Mouse (Mus musculus): Measurements from ENCODE around the gene Muc2.

Gene Muc2

GRCm38 (mm10) chr7:141755831-141756230, 65.7 kb downstream of the Muc2 start:
- in situ Hi-C loops (cut with MboI, MseI), result loop anchor here (5.0 kb wide), 3 partner anchors 96 to 254 kb away; no protein-coding TSS in a partner anchor

DNA sequence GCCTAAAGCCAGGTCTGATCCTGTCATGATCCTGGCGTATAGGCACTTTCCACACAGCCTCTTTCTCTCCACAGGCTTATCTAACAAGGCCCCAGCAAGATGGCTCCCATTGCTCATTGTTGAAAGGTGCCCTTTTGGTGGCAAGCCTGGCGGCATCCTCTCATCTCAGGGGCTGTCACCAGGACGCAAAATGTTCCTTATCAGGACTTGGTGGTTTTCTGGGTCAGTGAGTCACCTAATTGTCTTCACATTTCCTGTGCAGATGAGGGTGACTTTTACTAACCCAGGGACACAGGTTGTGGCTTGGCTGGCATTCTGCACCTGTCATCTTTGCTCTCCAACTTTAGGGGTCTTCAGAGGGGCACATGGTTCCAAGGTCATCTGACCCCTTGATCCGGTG, 68.2 kb downstream of the Muc2 start:
- in situ Hi-C loops (cut with MboI, MseI), result loop anchor here (5.0 kb wide), 3 partner anchors 94 to 256 kb away; no protein-coding TSS in a partner anchor

GRCm38 (mm10) chr7:141770521-141770920, 80.4 kb downstream of the Muc2 start:
- in situ Hi-C loops (cut with MboI, MseI), result loop anchor here in 1 of 2 experiments (10.0 kb wide), 1 partner anchor 276 kb away; no protein-coding TSS in a partner anchor

GRCm38 (mm10) chr7:141770988-141771387, 80.8 kb downstream of the Muc2 start:
- in situ Hi-C loops (cut with MboI, MseI), result loop anchor here in 1 of 2 experiments (10.0 kb wide), 1 partner anchor 276 kb away; no protein-coding TSS in a partner anchor

- in situ Hi-C loops (cut with MboI, MseI), result loop anchor here in 1 of 2 experiments (10.0 kb wide), 1 partner anchor 277 kb away; no protein-coding TSS in a partner anchor
Measured at GRCm38 (mm10) chr7:141772058-141772557, 82.0 kb downstream of the Muc2 start.

DNA sequence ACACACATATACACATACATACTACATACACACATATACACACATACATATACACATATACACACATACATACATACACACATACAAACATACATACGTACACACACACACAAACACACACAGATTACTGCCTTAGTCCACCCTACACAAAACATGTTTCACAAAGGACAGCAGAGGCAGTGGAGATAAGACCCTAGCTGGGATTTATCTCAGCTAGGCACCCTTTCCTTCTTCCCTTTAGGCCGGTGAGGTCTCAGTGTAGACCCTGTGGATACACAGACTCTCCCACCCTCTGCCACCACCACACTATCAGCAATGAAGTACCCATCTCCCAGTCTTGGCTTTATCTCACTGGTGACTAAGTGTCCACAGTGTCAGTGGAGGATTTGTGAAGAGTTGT, 84.7 kb downstream of the Muc2 start:
- in situ Hi-C loops (cut with MboI, MseI), result loop anchor here in 1 of 2 experiments (10.0 kb wide), 1 partner anchor 280 kb away; no protein-coding TSS in a partner anchor

DNA sequence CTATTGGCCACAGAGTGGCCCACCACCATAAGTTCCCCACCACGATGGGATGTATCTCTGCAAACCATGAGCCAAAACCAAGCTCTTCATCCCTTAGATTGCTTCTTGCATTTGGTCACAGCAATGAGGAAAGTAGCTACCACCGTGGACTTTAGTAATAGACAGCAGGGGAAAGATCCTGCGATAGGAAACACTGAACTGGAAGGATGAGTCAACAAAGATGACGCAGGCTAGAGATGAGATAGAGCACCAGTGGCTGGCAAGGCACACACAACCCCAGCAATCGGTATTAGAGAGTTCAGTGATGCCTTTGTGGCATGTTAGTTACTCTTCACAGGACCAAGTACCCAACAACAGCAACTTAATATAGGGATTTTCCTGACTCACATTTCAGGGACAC, 86.1 kb downstream of the Muc2 start:
- in situ Hi-C loops (cut with MboI, MseI), result loop anchor here in 1 of 2 experiments (10.0 kb wide), 1 partner anchor 281 kb away; no protein-coding TSS in a partner anchor

- in situ Hi-C loops (cut with MboI, MseI), result no loop called here
Measured at GRCm38 (mm10) chr7:141788677-141789452, 98.7 kb downstream of the Muc2 start, which contains the start of gene Muc5ac. Gene Muc5ac, plus strand, starts transcription at chr7:141788972.

GRCm38 (mm10) chr7:141794251-141794650, 104.1 kb downstream of the Muc2 start:
- in situ Hi-C loops (cut with MboI, MseI), result no loop called here

DNA sequence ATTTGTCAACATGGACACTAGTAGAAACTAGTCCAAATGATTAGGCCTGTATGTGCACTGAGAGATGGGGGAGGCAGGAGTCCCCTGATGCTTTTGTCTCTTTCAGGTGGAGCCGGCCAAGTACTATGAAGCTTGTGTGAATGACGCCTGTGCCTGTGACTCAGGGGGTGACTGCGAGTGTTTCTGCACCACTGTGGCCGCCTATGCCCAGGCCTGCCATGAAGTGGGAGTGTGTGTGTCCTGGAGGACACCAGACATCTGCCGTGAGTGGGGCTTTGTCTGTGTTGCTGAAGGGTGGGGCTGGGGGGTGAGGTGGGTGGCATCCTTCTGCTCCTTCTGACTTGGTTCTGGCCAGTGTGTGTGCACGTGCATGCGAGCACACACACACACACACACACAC, 113.1 kb downstream of the Muc2 start:
- in situ Hi-C loops (cut with MboI, MseI), result no loop called here
